Mouse (Mus musculus) kidney, adult 2 months (tissue): ENCODE results near the gene Fap. TPM values are rescaled to one million over a fixed set of nuclear protein-coding genes. Genes with fewer than 3 reads are reported as not detected.

Experiments
- DNase-seq: peaks from one replicate; pipeline ENCODE4 v3.0.0; 2021
- H3K27ac ChIP-seq: fragments of 200-500 bp; 2 replicates; pipeline ENCODE4 v1.5.1; 2012; ENCODE audit warnings: low read depth, low read length, control low read depth, inconsistent platforms; ENCODE audit not compliant: insufficient read depth
- H3K27me3 ChIP-seq: fragments of 200-500 bp; replicated peaks from 2 replicates; pipeline ENCODE4 v1.6.1; 2012; ENCODE audit warnings: mild to moderate bottlenecking, moderate library complexity, low read length, inconsistent platforms; ENCODE audit not compliant: control insufficient read depth, insufficient read depth
- H3K36me3 ChIP-seq: fragments of 200-500 bp; 2 replicates; pipeline ENCODE4 v1.6.1; 2012; ENCODE audit warnings: mild to moderate bottlenecking, moderate library complexity, low read length, inconsistent platforms; ENCODE audit not compliant: control insufficient read depth, insufficient read depth
- H3K4me1 ChIP-seq: fragments of 200-500 bp; 2 replicates; pipeline ENCODE4 v1.6.1; 2011; ENCODE audit warnings: low read length; ENCODE audit not compliant: control insufficient read depth, insufficient read depth
- H3K4me3 ChIP-seq: fragments of 200-500 bp; 2 replicates; pipeline ENCODE4 v1.5.1; 2011; ENCODE audit warnings: mild to moderate bottlenecking, low read depth, low read length, control low read depth; ENCODE audit not compliant: insufficient read depth
- CTCF ChIP-seq: fragments of 200-500 bp; conservative IDR thresholded peaks from 2 replicates; pipeline ENCODE4 v1.5.1; 2011; ENCODE audit warnings: low read depth, mild to moderate bottlenecking, control low read depth, low read length, moderate library complexity, mixed read lengths; ENCODE audit not compliant: insufficient read depth, insufficient read length
- POLR2A ChIP-seq: fragments of 200-500 bp; IDR thresholded peaks from one replicate; pipeline ENCODE4 v1.6.1; 2011; ENCODE audit warnings: low read depth, low read length, control low read depth
- WGBS: fragments of 180-500 bp; shearing (Covaris S2); methylation state at CpG from one replicate; pipeline ENCODE4 v1.1.7; 2018; 5-methylcytosine and 5-hydroxymethylcytosine counted together
- polyA plus RNA-seq: library from polyadenylated mRNA; depleted of rRNA; stranded (reverse); fragments of >200 nt; gene quantifications from 2 replicates; pipeline ENCODE4 v1.2.3, GENCODE M21; 2012; rRNA removed

Gene Fap
- polyA plus RNA-seq, result 0.31 and 0.41 TPM in 2 replicates

DNA sequence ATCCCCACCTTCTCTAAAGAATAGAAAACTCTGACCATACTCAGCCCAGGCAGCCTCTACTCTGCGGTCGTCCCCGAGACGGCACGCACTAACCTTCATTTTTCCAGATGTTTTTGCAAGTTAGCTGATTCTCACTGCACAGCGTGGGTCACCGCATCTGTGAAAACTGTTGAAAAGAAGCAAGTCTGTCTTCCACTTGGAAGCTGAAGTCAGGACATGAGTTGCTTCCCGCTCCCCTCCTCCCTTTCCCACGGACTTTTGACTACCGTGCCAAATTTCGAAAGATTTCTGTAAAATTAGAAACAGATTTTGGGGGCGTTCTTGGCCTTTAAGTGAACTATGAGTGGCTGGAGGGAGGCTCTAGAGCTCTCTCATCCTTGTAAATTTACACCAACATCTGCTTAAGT lies at the start of gene Fap:
Gene Fap, minus strand, starts transcription at position 323 of the 407 bp plus-strand sequence.
- DNase-seq, result no peak
- Histone ChIP-seq H3K4me3 (no peak within 1 kb of the TSS), H3K27ac (no peak within 1 kb of the TSS), H3K4me1 (no peaks in the 10 kb centered on the region), H3K36me3 (no peaks in the 10 kb centered on the region), H3K27me3 (no peaks in the 10 kb centered on the region)
- 41% methylated on average over 12 of the region's 12 CpGs for WGBS
- TF ChIP-seq POLR2A (no peak), CTCF (no peak)

DNA sequence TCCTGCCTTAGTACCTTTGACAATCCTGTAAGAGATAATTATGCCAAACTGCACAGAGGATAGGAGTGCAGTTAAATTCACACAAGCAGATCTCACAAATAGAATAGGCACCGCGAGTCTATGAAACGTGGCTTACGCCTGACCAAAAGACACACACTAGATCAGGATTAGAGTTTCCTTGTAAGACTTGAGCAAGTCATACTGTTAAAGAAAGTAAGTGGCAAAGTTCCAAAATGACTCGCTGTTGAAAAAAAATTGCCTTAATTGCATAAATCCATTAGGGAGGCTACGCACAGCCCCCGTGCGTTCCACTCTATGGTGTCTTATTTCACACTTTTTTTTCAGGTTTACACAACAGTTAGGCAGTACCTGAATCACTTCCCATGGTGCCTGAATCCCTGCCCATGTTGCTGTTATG lies 49.2 kb upstream of the Fap start:
- TF ChIP-seq POLR2A, result no peak
- TF ChIP-seq CTCF, result no peak
- WGBS, result 59% methylated on average over 8 of the region's 8 CpGs
- H3K27me3 ChIP-seq, result no peaks in the 10 kb centered on the region

DNA sequence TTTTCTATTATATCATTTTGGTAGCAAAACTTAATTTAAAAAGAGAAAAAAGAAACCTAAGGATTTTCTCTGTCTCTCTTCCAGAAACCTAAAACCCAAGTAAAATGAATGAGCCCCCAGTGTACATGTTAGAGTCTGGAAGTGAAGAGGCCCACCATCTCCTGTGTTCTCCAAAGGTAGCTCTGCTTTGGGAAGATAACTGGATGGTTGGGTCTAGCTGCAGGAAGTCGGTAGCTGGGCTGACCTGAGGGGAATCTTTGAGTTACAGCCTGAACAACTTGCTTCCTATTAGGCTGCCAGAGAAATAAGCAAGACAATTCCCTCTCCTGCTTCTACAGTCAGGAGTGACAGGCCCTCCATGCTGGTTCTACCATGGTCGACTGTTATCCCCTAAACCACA lies 45.8 kb upstream of the Fap start:
- Histone ChIP-seq H3K27ac (no peak overlapping the region), H3K36me3 (peaks cover 4% of the 10 kb centered on the region; the same call in 1 of the 2 replicates), H3K27me3 (no peaks in the 10 kb centered on the region), H3K4me1 (no peaks in the 10 kb centered on the region), H3K4me3 (no peak overlapping the region)
- DNase-seq, result no peak
- no peak for TF ChIP-seq POLR2A
- TF ChIP-seq CTCF, result no peak
- 63% methylated on average over 2 of the region's 2 CpGs for WGBS

More for the DNA sequence above, 49.2 kb upstream of the Fap start:
- no peak overlapping the region for H3K4me3 ChIP-seq
- no peaks in the 10 kb centered on the region for H3K4me1 ChIP-seq
- H3K36me3 ChIP-seq, result peaks cover 4% of the 10 kb centered on the region; the same call in 1 of the 2 replicates
- no peak overlapping the region for H3K27ac ChIP-seq
- DNase-seq, result no peak

DNA sequence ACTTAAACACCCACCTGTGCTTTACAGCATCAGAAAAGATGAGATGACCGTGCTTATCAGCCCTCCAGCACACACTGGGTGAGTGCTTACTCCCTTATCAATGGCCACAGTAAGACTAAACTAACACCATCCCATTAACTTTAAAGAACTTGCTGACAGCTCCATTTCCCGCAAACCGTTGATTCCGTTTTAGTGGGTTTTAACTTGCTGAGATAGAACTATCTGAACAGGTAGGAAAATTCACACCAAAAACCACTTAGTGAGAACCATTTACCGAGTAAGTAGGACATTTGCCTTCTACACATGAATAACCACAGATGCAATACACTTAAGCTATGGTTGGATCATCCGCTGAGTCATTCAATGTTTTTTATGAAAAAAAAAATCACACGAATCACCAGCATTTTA lies 45.1 kb upstream of the Fap start:
- Histone ChIP-seq H3K36me3 (peaks cover 4% of the 10 kb centered on the region; the same call in 1 of the 2 replicates), H3K27me3 (no peaks in the 10 kb centered on the region), H3K4me1 (no peaks in the 10 kb centered on the region), H3K4me3 (no peak overlapping the region), H3K27ac (no peak overlapping the region)
- 86% methylated on average over 7 of the region's 7 CpGs for WGBS
- DNase-seq, result no peak
- TF ChIP-seq CTCF (no peak), POLR2A (no peak)

DNA sequence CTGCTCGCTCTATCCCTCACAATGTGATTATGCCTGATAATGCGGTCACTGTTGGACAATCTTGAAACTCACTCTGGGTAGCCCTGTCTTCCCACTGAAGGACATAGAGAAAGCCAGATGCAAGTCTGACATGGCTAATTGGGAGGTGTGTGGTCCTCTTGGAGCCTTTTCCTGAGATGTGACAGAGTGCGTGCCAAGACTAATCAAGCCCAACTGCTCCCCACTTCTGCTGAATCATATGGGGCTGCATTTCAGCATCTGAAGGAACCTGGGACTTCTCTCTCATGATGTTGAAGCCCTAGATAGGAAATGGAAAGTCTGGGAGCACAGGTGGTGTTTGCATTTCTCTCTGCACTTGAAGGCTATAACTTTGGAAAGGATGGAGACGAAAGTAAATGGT lies 39.3 kb upstream of the Fap start:
- Histone ChIP-seq H3K4me1 (no peaks in the 10 kb centered on the region), H3K36me3 (peaks cover 2% of the 10 kb centered on the region), H3K27me3 (no peaks in the 10 kb centered on the region), H3K4me3 (no peak overlapping the region), H3K27ac (no peak overlapping the region)
- DNase-seq, result no peak
- 98% methylated on average over 4 of the region's 4 CpGs for whole genome bisulfite sequencing
- TF ChIP-seq CTCF, result no peak
- TF ChIP-seq POLR2A, result no peak

DNA sequence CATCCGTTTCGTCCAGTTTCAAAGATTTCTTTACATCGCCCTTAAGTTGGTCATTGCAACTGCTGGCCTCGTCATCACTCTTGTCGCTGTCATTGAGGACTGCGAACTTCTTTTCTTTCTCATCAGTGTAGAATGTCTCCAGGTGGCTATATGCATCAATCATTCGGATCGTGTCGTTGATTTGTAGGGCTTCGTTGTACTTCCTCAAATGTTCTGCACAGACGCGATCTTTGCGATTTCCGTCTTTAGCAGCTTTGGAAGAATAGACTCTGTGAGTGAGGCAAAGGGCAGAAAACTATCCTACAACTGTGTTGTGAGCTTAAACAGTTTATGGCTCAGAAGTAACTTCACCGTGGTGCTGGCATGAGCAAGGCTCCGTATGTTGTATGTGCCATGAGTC lies 32.3 kb upstream of the Fap start:
- Histone ChIP-seq H3K4me3 (no peak overlapping the region), H3K27me3 (no peaks in the 10 kb centered on the region), H3K27ac (no peak overlapping the region), H3K36me3 (peaks cover 2% of the 10 kb centered on the region; the same call in 1 of the 2 replicates), H3K4me1 (no peaks in the 10 kb centered on the region)
- no peak for DNase-seq
- WGBS, result 91% methylated on average over 16 of the region's 16 CpGs
- TF ChIP-seq CTCF (no peak), POLR2A (no peak)

DNA sequence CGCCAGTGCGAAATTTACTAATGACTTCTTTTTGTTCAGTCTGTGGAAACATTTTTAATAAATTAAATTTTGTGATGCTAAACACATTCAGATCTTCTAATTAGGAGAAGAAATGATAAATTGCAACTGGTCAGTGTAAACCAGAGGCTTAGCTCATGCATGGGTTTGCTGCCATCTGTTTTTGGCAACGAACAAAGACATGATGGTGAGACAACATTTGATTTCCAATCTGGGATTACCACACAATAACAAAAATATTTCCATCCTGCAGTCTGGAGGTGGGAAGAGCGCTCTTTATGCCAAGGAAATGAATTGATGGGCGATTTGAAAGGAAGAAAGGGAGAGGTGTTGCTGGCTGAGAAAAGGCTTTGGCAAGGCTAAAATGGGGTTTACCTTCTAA lies 29.7 kb upstream of the Fap start:
- DNase-seq, result no peak
- Histone ChIP-seq H3K36me3 (peaks cover 2% of the 10 kb centered on the region; the same call in 1 of the 2 replicates), H3K27ac (no peak overlapping the region), H3K4me1 (no peaks in the 10 kb centered on the region), H3K4me3 (no peak overlapping the region), H3K27me3 (no peaks in the 10 kb centered on the region)
- 92% methylated on average over 5 of the region's 5 CpGs for WGBS
- no peak for TF ChIP-seq POLR2A
- TF ChIP-seq CTCF, result no peak

DNA sequence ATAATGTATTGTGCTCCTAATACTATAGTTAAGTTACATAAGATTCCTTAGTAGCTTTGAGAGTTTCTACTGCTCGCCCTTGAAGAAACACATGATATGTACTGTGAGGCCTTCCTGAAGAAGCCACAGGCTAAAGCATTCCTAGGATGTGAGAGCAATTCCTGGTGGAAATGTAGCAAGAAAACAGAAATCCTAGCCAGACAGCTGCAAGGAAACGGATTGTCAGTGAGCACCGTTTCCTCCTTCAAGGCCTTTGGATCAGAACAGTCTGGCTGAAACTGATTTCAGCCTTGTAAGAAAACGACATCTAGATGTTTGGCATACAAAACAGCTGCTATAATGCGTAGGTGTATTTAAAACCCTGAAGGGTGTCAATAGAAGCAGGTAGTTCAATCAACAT lies 22.7 kb upstream of the Fap start:
- Histone ChIP-seq H3K36me3 (peaks cover 2% of the 10 kb centered on the region; the same call in 1 of the 2 replicates), H3K27ac (no peak overlapping the region), H3K27me3 (no peaks in the 10 kb centered on the region), H3K4me1 (no peaks in the 10 kb centered on the region), H3K4me3 (no peak overlapping the region)
- peak; percentile 2 for DNase-seq
- TF ChIP-seq POLR2A, result no peak
- TF ChIP-seq CTCF, result no peak
- 74% methylated on average over 5 of the region's 5 CpGs for WGBS
